Mouse (Mus musculus) thymus, postnatal 0 days (tissue): ENCODE measurements around the gene Fam207a. TPM values are rescaled to one million over a fixed set of nuclear protein-coding genes. Genes with fewer than 3 reads are reported as not detected.

Source experiments
- DNase-seq: peaks from one replicate; pipeline ENCODE4 v3.0.0-alpha.2; 2015; ENCODE audit warnings: low spot score
- polyA plus RNA-seq: library from polyadenylated mRNA; unstranded; fragments of >200 nt; fragmentation: Nextera tagmentation; extraction: Ambion mirVana; gene quantifications from 2 replicates; pipeline ENCODE4 v1.2.1, GENCODE M21; 2015

Gene Fam207a
- 47.5 and 51.5 TPM in 2 replicates for polyA plus RNA-seq

GRCm38 (mm10) chr10:77515385-77516348 is at the start of gene Fam207a:
TSS of gene Fam207a (minus strand) at chr10:77515785.
- DNase-seq = peak; percentile 98

- no peak for DNase-seq
Measured at GRCm38 (mm10) chr10:77565005-77565404, 49.4 kb upstream of the Fam207a start.

GRCm38 (mm10) chr10:77561508-77561907 is 45.9 kb upstream of the Fam207a start:
- DNase-seq = no peak

- no peak for DNase-seq
Measured at GRCm38 (mm10) chr10:77560830-77561229, 45.2 kb upstream of the Fam207a start.

GRCm38 (mm10) chr10:77560090-77560489 is 44.5 kb upstream of the Fam207a start:
- DNase-seq = no peak

GRCm38 (mm10) chr10:77557641-77558040 is 42.1 kb upstream of the Fam207a start:
- peak; percentile 33 for DNase-seq

- DNase-seq = peak; percentile 30
Measured at GRCm38 (mm10) chr10:77556631-77557030, 41.0 kb upstream of the Fam207a start.

GRCm38 (mm10) chr10:77554918-77555317 is 39.3 kb upstream of the Fam207a start:
- no peak for DNase-seq

GRCm38 (mm10) chr10:77553285-77553684 is 37.7 kb upstream of the Fam207a start:
- DNase-seq = no peak

- DNase-seq = no peak
Measured at GRCm38 (mm10) chr10:77552162-77552561, 36.6 kb upstream of the Fam207a start.

- no peak for DNase-seq
Measured at GRCm38 (mm10) chr10:77550874-77551273, 35.3 kb upstream of the Fam207a start.

GRCm38 (mm10) chr10:77548576-77548975 is 33.0 kb upstream of the Fam207a start:
- no peak for DNase-seq

- no peak for DNase-seq
Measured at GRCm38 (mm10) chr10:77544916-77545315, 29.3 kb upstream of the Fam207a start.

GRCm38 (mm10) chr10:77543226-77543625 is 27.6 kb upstream of the Fam207a start:
- DNase-seq = peak; percentile 58

- DNase-seq = no peak
Measured at GRCm38 (mm10) chr10:77541864-77542666, 26.5 kb upstream of the Fam207a start.

- DNase-seq = no peak
Measured at GRCm38 (mm10) chr10:77540576-77541102, 25.1 kb upstream of the Fam207a start.

- DNase-seq = no peak
Measured at GRCm38 (mm10) chr10:77539320-77539945, 23.8 kb upstream of the Fam207a start.

- peak; percentile 68 for DNase-seq
Measured at GRCm38 (mm10) chr10:77537215-77538209, 21.9 kb upstream of the Fam207a start.

GRCm38 (mm10) chr10:77536727-77537126 is 21.1 kb upstream of the Fam207a start:
- peak; percentile 45 for DNase-seq

GRCm38 (mm10) chr10:77532020-77532413 is 16.4 kb upstream of the Fam207a start:
- DNase-seq = no peak
